Mouse (Mus musculus) E14TG2a.4 (cell line): Measurements from ENCODE around the gene Mob1b.

Source experiments
- H3K27me3 ChIP-seq: 2 replicates; pipeline ENCODE4 v1.6.1; 2014; ENCODE audit warnings: low read length, control low read depth; ENCODE audit not compliant: insufficient read depth
- H3K36me3 ChIP-seq: 2 replicates; pipeline ENCODE4 v1.6.1; 2014; ENCODE audit warnings: low read length, control low read depth; ENCODE audit not compliant: insufficient read depth
- H3K4me1 ChIP-seq: replicated peaks from 2 replicates; pipeline ENCODE4 v1.6.1; 2014; ENCODE audit warnings: low read depth, low read length, control low read depth
- H3K4me3 ChIP-seq: replicated peaks from 2 replicates; pipeline ENCODE4 v1.5.1; 2014; ENCODE audit warnings: mild to moderate bottlenecking, low read length
- H3K9me3 ChIP-seq: 2 replicates; pipeline ENCODE4 v1.6.1; 2014; ENCODE audit warnings: low read length, control low read depth
- CTCF ChIP-seq: conservative IDR thresholded peaks from 2 replicates; pipeline ENCODE4 v1.5.1; 2014; ENCODE audit warnings: low read length
- NANOG ChIP-seq: IDR thresholded peaks from 2 replicates; pipeline ENCODE4 v1.6.1; 2014; ENCODE audit warnings: borderline replicate concordance, low read length, mixed read lengths
- POU5F1 ChIP-seq: IDR thresholded peaks from 2 replicates; pipeline ENCODE4 v1.6.1; 2014; ENCODE audit warnings: low read length, borderline replicate concordance

The Mob1b gene

DNA sequence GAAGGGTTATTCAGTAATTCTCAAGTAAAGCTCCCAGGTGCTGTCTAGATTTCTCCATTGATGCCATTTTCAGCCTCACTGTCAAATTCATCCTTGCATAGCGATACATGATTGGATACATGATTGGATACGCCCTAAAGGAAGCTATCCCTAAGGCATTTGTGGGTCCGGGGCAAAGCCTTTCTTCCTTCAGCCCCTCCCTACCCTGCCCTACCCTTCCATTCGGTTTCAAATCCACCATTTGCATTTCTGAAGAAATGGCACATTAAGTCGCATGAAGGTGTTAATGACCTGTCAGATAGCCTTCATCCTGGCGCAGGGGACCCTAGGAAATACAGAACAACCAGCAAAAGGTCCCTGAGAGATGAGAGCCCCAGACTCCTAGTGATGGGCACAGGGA is 35.3 kb upstream of the Mob1b start:
- TF ChIP-seq CTCF (no peak), POU5F1 (no peak), NANOG (no peak)
- H3K27me3 ChIP-seq = peaks cover 13% of the 10 kb centered on the region
- H3K9me3 ChIP-seq = no peaks in the 10 kb centered on the region
- H3K36me3 ChIP-seq = no peaks in the 10 kb centered on the region
- peaks cover 67% of the 10 kb centered on the region for H3K4me1 ChIP-seq
- H3K4me3 ChIP-seq = peak overlapping the region; percentile 32

- TF ChIP-seq POU5F1 = no peak
- TF ChIP-seq CTCF = no peak
- TF ChIP-seq NANOG = no peak
- Histone ChIP-seq H3K4me3 (peak overlapping the region; percentile 32), H3K36me3 (no peaks in the 10 kb centered on the region), H3K4me1 (peaks cover 62% of the 10 kb centered on the region), H3K27me3 (peaks cover 10% of the 10 kb centered on the region), H3K9me3 (no peaks in the 10 kb centered on the region)
Measured at GRCm38 (mm10) chr5:88685745-88686299, 34.8 kb upstream of the Mob1b start.

DNA sequence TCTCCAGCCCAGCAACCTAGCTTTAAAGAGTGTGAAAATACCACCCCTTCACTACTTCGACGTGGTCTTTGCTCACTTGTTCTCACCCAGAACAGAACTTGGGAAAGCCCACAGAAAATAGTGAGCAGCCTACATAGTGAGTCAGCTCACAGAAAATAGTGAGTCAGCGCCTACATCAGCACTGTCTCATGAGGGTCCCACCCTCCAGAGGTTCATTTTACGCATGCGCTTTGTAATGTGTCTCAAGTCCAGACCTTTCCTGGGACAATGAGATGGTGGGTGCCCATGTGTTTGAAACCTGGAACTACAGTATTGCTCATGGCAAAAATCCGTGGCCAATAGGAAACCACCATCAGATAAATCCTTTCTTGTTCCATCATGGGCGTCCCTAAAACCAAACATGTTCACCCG is 32.7 kb upstream of the Mob1b start:
- H3K4me1 ChIP-seq = peaks cover 49% of the 10 kb centered on the region
- TF ChIP-seq POU5F1 = no peak
- TF ChIP-seq CTCF = no peak
- H3K27me3 ChIP-seq = peaks cover 2% of the 10 kb centered on the region; the same call in 1 of the 2 replicates
- H3K4me3 ChIP-seq = no peak overlapping the region
- H3K36me3 ChIP-seq = no peaks in the 10 kb centered on the region
- H3K9me3 ChIP-seq = no peaks in the 10 kb centered on the region

GRCm38 (mm10) chr5:88688583-88689187 is 32.0 kb upstream of the Mob1b start:
- Histone ChIP-seq H3K36me3 (no peaks in the 10 kb centered on the region), H3K27me3 (no peaks in the 10 kb centered on the region; the same call in 1 of the 2 replicates), H3K4me3 (peak overlapping the region; percentile 20), H3K9me3 (no peaks in the 10 kb centered on the region), H3K4me1 (peaks cover 42% of the 10 kb centered on the region)
- no peak for TF ChIP-seq POU5F1
- TF ChIP-seq NANOG = no peak
- no peak for TF ChIP-seq CTCF

GRCm38 (mm10) chr5:88689279-88689938 is 31.2 kb upstream of the Mob1b start:
- H3K27me3 ChIP-seq = no peaks in the 10 kb centered on the region; the same call in 1 of the 2 replicates
- no peaks in the 10 kb centered on the region for H3K36me3 ChIP-seq
- H3K4me1 ChIP-seq = peaks cover 35% of the 10 kb centered on the region
- H3K4me3 ChIP-seq = peak overlapping the region; percentile 20; the same call in 1 of the 2 replicates
- no peaks in the 10 kb centered on the region for H3K9me3 ChIP-seq
- no peak for TF ChIP-seq NANOG
- TF ChIP-seq CTCF = peak; percentile 51

- H3K4me3 ChIP-seq = no peak overlapping the region
- no peaks in the 10 kb centered on the region; the same call in 1 of the 2 replicates for H3K27me3 ChIP-seq
- no peaks in the 10 kb centered on the region for H3K9me3 ChIP-seq
- H3K4me1 ChIP-seq = peaks cover 20% of the 10 kb centered on the region
- H3K36me3 ChIP-seq = no peaks in the 10 kb centered on the region
- TF ChIP-seq POU5F1 = no peak
- no peak for TF ChIP-seq CTCF
- no peak for TF ChIP-seq NANOG
Measured at GRCm38 (mm10) chr5:88690681-88691505, 29.8 kb upstream of the Mob1b start.

GRCm38 (mm10) chr5:88691506-88692095 is 29.1 kb upstream of the Mob1b start:
- H3K4me3 ChIP-seq = no peak overlapping the region
- no peaks in the 10 kb centered on the region; the same call in 1 of the 2 replicates for H3K27me3 ChIP-seq
- no peaks in the 10 kb centered on the region for H3K9me3 ChIP-seq
- H3K36me3 ChIP-seq = no peaks in the 10 kb centered on the region
- H3K4me1 ChIP-seq = peaks cover 16% of the 10 kb centered on the region
- TF ChIP-seq POU5F1 = no peak
- no peak for TF ChIP-seq CTCF
- no peak for TF ChIP-seq NANOG

DNA sequence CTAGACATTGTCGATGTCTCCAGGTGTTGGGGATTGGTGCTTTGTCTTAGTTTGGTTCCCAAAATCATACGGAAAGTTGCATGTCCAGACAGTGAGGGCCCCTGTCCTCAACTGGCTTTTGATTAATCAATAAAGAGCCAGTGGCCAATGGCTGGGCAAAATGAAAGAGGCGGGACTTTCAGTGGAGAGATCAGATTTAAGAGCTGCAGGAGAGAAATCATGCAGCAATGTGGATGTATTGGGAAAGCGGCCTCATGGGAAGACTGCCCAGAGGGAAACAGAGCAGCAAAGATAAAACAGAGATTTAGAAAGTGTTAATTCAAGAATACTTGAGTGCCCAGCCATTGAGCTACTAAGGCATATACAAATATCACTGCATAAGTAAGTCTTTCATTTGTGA is 28.1 kb upstream of the Mob1b start:
- H3K27me3 ChIP-seq = no peaks in the 10 kb centered on the region
- H3K36me3 ChIP-seq = no peaks in the 10 kb centered on the region
- no peak overlapping the region for H3K4me3 ChIP-seq
- TF ChIP-seq NANOG (no peak), CTCF (no peak), POU5F1 (no peak)
- peaks cover 16% of the 10 kb centered on the region for H3K4me1 ChIP-seq
- no peaks in the 10 kb centered on the region for H3K9me3 ChIP-seq
